Mouse (Mus musculus): ENCODE results near the gene Dcun1d2.
"Not testable (repeated sequence)": the region's sequence is repeated elsewhere in the genome, so short reads cannot be mapped to it uniquely, and the experiment has no call there.

Gene Dcun1d2

DNA sequence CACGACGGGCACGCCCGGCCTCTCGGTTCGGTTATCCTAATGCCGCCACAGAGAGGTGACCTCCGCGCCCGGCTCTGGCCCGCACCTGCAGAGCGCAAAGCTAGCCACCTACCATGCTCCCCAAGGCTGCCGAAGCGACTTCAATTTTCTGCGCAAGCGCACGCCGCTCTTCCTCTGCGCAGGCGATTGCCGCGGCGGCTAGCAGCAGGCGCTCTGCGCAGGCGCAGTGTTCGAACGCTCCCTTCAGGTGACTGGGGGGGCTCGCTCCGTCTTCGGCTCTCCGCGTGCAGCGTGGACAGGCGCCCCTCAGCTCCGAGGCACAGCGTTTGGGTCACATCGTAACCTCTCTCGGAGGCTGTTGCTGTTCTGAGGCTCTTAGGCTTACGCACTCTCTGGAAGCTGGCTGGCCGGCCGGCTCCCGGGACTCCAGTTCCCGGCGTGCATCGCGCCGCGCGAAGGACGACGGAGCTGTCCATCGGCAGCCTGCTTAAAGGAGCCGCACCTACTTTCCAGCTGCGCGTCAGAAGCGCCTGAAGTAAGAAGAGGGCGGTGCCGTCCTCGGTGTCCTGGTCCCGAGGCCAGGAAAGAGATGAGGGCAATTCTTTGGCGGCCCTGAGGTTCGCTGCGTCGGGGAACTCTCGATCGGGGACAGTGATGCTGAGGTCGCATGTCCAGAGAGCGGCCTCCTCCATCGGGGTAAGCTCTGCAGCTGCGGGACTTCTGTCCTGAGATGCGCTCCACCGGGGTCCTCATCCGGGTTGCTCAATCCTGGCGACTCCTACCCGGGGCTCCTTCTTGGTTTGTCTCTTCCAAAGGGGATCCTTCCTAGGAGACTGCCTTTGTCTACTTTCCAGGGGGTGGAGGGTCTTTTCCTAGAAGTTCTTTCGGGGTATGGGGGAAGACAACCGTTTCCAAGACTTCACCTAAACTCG, at the start of gene Dcun1d2, which contains the start of gene Tmco3:
Dcun1d2 (minus strand) TSS at position 440 of the 932 bp plus-strand sequence.
Tmco3 (plus strand) TSS at position 499 of the 932 bp plus-strand sequence.
- DNase-seq (ENCODE audit: low read depth) = peak; percentile 89

DNA sequence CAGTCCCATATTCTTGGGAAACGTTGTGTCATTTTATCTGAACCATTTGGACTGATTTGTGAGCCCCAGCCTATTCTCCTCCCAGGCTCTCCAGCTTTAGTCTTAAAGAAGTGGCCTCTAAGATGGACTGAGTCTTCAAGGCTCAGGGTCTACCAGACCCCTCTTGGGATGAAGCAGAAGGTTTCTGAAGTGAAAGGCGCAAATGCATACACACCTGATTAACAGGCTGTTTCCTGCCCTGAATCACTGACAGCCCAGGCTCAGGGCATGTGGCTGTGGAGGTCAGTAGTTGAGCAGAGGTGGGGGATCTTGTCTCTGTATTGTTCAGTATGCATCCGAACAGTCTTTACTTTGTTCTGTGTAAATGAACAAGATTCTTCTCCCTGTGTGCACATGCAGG, 49.7 kb upstream of the Dcun1d2 start:
- DNase-seq (ENCODE audit: low read depth) = no peak

DNA sequence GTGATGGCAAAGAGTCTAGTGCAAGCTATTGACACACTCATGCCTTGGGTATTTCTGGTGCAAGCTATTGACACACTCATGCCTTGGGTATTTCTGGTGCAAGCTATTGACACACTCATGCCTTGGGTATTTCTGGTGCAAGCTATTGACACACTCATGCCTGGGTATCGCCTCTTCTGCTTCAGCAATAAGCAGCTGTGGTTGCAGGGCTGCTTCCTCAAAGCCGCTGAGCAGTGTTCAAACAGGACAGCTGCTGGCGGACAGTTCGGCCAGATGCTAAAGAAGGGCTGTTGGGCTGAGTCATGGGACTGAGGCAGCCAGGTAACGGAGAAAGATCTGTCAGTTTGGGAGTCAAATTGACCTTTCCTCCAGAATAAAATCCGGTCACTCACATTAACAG, 49.3 kb upstream of the Dcun1d2 start:
- DNase-seq (ENCODE audit: low read depth) = not testable (repeated sequence)

DNA sequence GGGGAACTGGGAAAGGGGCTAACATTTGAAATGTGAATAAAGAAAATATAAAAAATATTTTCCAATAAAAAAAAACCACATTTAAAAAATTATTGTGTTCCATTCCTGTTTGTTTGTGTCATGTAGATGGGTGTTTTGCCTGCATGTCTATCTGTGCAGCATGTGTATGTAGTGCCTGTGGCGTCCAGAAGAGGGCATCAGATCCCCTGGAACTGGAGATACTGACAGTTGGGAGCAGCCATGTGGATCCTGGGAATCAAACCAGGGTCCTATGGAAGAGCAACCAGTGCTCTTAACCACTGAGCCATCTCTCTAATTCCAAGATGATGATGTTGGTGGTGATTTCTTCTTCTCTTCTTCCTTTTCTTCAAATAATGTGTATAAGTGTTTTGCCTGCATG, 46.7 kb upstream of the Dcun1d2 start:
- DNase-seq (ENCODE audit: low read depth) = no peak

DNA sequence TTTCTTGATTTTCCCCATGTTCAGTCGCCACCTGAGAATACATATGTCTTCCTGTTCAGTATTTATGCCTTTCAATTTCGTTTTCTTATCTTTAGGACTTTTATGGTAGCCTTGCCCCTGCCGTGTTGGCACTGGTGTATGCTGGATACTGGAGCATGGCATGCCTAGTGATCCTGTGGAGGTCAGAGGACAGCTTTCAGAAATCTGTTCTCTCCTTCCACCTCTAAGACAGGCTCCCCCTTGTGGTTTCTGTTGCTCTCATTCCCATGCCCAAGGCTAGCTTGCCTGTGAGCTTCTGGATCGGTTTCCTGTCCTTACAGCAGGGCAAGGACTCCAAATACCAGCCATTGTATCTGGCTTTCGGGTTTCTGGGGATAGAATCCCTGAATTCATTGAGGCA, 38.7 kb upstream of the Dcun1d2 start:
- peak; percentile 20 for DNase-seq (ENCODE audit: low read depth)

DNA sequence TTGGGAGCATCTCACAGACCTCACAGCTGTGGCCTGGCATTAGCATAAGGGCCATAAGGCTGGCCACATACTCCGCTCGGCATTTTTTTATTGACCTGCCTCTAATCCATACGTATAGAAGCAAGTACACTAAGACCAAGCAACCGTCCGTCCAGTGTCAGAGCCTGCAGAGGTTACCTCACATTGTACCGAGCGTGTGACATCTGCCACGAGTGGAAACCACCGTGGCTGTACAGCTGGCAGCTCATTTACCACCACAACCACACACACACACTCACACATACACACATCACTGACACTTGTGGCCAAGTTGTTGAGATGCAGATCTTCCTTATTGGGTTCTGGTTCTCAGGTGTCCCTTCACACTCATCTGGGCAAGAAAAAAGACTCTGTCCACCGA, 28.7 kb upstream of the Dcun1d2 start:
- no peak for DNase-seq (ENCODE audit: low read depth)

DNA sequence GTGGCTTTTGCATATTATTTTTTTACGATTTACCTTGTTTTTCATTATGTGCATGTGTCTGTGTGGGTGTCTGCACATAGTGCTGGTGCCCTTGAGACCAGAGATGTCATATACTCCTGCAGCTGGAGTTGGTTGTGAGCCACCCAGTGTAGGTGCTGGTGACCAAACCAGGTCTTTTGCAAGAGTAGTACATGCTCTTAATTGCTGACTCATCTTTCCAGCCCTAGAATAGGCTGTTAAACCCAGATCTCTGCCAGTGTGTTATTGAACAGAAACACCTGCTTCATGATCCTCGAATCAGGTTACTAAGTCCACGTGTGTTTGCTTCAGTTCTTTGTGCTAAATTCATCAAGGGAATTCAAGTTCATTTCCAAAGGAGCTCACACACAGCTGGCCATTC, 27.0 kb upstream of the Dcun1d2 start:
- no peak for DNase-seq (ENCODE audit: low read depth)

DNA sequence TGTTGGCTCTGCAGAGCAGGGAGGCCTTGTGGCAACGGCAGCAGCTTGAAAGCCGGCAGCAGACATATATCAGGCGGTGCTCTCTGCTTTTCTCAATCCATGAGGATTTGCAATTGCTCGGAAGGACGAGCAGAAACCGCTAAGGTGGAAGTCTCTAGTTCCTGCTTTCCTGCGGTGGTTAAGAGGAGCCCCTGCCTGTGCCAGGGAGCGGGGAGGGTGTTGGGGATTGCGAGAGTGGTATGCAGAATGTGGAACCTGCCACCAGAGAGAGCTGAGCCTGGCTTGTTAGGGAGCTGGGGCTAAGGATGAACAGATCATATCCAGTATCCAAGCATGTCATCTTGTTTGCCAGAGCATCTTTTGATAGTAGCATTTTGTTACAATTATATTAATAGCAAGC, 19.0 kb upstream of the Dcun1d2 start:
- DNase-seq (ENCODE audit: low read depth) = no peak

DNA sequence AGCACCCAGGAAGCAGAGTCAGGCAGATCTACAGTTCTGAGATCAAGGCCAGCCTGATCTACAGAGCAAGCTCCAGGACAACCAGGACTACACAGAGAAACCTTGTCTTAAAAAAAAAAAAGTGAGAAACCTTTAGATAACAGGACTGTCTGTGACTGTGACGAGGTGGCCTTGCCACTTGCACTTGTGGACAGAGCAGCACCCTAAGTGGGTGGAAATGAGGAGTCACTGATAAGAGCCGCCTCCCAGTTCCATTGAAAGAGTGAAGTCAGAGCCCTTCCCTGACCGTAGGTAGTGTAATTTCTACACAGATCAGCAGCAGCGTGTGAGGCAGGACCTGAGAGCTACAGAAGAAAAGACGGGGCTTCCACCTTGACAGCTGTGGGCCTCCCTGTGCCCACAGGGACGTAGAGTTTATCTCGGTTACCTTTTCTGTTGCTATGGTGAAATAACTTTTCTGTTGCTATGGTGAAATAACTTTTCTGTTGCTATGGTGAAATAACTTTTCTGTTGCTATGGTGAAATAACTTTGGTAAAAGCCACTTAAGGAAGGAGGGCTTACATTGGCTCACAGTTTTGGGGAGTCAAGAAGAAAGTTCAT, 18.5 kb upstream of the Dcun1d2 start:
- no peak for DNase-seq (ENCODE audit: low read depth)

DNA sequence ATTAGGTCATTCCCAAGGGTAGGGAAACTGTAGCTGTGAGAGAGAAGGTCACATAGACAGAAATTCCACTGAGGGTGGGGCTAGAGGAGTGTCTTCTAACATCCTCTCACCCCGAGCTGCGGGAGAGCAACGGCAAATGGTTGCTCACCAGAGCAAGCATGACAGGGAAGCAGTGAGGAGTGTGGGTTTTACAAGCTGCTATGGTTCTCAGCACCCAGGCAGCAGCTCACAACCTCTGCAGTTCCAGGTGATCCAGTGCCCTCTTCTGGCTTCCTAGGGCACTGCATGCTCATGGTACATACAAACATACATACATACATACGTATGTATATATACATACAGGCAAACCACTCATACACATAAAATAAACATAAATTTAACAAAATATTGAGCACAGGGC, 18.0 kb upstream of the Dcun1d2 start:
- no peak for DNase-seq (ENCODE audit: low read depth)

DNA sequence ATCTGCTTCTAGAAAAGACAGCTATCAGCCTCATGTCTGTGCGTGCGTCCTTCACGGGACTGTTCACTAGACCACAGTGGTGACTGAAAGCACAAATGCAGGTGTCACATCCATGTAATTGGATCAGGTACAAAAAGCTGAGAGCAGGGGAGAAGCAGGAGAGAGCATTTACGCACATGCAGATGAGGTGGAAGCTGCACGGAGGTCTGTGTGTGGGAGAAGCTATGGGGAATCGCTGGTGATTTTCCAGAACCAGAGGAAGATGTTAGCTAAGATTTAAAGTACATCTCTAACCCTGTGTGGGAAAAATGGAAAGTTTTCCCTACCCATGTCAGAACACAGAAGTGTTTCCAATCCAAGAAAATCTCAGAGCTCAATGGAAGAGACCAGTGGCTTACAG, 17.5 kb upstream of the Dcun1d2 start:
- no peak for DNase-seq (ENCODE audit: low read depth)

DNA sequence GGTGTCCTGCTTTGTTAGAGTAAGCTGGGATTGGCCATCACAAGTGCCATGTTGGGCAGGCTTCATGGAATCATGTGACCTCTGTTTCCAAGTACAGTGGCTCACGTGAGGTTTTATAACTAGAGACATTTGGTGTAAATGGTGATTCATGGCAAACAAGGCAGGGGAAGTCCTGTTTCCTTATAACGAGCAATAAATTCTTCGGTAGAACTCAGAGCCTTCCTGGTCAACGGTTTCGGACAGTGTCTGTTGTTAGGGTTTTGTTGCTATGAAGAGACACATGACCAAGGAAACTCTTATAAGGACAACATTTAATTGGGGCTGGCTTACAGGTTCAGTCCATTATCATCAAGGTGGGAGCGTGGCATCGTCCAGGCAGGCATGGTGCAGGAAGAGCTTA, 13.1 kb upstream of the Dcun1d2 start:
- no peak for DNase-seq (ENCODE audit: low read depth)

DNA sequence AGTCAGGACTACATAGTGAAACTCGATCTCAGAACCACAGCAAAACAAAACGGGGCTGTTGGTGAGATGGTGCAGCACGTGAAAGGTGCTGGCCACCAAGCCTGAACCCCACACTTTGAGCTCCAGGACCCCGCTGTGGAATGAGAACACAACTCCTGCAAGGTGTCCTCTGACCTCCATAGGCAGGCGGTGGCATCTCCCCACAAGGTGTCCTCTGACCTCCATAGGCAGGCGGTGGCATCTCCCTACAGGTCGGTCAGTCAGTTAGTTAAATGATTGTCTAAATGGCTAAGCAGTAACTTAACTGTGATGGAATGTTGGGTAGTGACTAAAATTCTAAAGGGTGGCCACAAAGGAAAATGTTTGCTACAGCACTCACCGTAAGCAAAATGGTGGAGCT, 11.6 kb upstream of the Dcun1d2 start:
- no peak for DNase-seq (ENCODE audit: low read depth)

DNA sequence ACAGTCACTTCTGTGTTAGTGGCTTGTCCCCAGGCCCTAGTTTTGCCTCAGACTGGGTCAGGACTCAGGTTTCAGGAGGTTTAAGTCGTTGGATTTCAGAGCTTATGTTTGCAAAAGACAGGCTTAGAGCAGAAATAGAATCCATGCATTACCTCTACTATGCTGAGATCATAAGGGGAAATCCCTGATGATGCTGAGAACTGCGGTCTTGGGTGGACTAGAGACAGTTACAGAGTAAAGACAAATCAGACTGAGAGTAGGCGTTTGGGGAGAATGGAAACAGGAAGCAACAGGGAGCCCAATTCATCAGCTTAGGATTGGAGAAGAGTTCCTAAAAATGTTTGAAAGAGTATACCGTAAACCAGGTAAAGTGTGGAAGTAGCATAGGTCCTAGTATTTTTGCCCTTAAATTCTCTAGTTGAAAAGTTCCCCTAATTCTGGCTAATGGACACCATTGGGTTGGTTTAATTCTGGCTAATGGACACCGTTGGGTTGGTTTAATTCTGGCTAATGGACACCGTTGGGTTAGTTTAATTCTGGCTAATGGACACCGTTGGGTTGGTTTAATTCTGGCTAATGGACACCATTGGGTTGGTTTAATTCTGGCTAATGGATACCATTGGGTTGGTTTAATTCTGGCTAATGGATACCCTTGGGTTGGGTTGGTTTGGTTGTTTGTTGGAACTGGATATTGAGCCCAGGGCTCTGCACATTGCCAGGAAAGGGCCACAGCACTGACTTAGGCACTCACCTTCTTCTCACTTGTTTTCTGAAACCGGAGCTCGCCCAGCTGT, 5.9 kb upstream of the Dcun1d2 start:
- DNase-seq (ENCODE audit: low read depth) = no peak

DNA sequence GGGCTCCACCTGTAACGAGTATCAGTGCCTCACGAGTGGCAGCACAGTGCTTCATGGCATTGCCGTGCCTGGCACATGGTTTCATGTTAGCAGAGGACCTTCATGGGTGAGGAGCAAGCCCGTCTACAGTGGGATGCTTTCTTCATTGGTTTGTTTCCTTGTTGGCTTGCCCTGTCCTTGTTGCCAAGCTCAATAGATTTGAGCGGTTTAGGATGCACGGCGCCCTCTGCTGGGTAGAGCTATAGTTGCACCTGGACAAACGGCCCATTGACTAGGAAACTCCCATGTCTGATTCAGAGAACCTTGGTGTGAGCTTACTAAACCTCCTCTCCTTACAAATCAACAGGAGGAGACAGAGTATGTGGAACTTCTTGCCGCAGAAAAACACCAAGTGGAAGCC, 4.4 kb upstream of the Dcun1d2 start:
- DNase-seq (ENCODE audit: low read depth) = peak; percentile 85

DNA sequence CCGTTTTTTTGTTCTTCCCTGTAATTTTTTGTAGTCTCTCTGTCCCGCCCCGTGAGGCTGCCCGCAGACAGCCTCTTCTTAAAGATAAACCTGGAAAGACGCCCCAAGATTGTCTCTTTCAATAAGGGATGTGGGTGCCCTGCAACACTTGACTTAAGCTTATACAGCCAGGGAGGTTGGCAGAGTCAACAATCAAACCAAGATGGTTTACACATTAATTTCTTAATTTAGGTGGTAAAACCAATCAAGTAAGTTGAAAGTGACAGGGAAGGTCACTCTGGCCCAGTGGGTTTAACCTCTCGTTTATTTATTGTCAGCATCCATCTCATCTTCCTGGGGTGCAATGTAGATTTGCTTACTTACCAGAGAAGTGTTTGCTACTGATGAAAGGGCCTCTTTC, 715 bp upstream of the Dcun1d2 start:
- DNase-seq (ENCODE audit: low read depth) = no peak

DNA sequence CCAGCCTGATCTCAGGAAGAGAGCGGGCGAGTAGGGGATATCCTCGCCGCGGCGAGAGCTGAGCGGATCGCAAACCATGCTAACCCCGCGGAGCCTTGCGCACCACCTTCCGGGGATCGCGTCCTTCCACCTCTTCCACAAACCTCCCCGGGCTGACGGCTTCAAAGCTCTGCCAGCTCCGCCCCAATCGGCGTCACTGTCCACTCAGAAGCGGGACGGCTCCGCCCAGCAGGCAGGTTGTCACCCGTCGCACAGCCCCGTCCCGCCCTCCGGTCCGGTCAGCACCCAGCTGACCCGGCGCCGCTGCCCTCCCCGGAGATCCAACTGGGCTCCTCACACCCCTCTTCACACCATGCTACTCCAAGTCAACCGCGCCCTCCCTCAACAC, 633 bp downstream of the Dcun1d2 start:
- peak; percentile 67 for DNase-seq (ENCODE audit: low read depth)

DNA sequence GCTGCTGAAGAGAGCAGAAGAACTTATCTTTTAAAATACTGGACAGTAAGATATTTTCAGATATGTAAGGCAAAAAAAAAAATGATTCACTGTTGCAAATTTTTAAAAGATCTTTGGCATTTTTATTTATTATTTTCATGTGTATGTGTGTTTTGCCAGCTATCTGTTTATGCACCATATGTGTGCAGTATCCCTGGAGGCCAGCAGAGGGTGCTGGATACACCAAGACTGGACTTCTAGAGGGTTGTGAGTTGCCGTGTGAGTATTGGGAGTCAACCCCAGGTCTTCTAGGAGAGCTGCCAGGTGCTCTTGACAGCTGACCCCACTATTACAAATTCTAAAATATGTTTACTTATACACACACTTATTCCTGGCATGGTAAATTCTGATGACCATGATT, 4.7 kb downstream of the Dcun1d2 start:
- DNase-seq (ENCODE audit: low read depth) = no peak

DNA sequence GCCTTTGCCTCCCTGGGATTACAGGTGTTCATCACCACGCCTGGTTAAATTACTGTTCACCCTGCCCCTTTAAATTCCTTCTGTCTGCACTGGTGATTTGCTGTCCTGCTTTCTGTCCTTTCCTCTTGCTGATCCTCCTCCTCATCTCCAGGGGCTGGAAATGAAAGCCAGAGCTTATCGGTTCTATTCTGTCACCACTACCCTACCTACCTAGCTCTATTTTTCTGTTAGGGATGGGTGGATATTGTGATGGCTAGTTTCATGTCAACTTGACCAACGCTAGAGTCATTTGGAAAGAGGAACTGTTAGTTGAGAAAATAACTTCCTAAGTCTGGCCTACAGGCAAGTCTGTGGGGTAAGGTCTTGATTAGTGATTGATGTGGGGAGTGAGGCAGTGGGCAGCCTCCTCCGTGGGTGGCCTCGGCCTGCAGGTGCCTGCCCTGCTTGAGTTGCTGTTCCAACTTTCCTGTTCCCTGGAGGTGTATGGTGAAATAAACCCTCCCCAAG, 10.9 kb downstream of the Dcun1d2 start:
- DNase-seq (ENCODE audit: low read depth) = no peak

DNA sequence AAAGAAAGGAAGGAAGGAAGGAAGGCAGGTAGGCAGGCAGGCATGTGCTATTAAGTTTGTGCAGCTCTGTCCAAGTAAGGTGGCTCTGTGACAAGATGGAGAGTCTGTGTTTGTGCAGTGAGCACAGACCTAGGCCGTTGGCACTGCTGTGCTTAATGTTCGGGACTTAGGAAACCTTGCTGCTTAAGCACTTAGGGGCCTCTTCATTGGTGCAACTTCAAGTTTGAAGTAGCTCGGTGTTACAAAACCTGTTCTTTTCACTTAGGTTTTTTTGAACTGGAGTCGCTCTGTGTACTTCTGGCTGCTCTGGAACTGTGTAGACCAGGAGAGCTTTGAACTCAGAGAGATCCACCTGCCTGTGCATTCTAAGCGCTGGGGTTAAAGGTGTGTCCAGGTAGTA, 15.1 kb downstream of the Dcun1d2 start:
- no peak for DNase-seq (ENCODE audit: low read depth)

DNA sequence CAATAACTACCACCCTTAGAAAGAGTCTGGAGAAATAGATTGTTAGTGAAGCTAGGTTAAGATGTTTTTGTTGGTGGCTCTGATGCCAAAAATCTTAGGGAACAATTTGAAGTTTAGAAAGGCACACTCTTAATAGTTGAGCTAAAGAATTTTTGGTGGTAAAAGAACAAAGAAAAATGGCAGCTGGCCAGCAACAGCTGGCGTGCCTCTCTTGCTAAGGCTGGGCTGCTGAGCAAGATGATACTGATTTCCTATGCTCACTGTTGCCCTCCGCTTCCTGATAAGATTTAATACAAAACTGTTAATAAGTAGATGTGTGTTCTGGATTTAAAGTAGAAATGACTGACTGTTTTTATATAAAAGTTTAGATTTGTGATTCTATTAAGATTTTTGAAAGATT, 20.4 kb downstream of the Dcun1d2 start:
- DNase-seq (ENCODE audit: low read depth) = no peak

DNA sequence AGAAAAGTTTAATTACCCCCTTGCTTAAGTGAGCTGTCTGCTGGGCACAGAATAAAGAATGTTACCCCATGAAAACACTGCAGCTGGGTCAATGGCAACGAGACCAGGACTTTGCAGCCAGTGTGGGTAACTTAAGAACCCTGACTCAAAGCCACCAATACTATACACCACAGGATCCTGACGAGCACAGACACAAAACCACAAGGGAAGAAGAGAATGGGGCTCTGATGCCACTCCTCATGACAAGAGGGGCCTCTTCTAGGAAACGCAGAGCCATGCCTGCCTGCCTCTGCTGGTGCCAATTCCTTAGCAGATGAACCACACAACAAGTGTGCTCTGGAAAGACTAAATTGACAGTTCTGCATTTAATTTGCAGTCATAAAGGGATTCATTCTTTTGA, 24.6 kb downstream of the Dcun1d2 start:
- DNase-seq (ENCODE audit: low read depth) = no peak

DNA sequence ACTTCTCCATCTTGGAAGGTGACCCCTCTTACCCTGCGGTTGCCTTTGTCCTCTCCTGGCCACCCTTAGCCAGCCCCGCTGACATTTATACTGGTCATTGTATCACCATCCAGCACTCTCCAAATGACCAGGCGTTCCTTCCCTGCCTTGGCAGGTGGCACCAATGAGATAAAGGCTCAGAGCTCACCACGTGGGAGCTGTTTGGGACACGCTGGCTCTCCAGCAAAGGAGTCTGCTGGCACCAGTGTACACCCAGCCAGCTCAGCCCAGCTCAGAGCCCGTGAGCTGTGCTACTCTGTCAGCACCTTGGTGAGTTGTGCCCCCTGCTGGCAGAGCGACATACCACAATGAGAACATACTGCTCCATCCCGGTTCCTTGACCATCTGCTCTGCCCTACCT, 33.9 kb downstream of the Dcun1d2 start, which contains the start of gene Adprhl1:
Adprhl1 (minus strand) TSS at position 144 of the 400 bp plus-strand sequence.
- DNase-seq (ENCODE audit: low read depth) = peak; percentile 7
